Mouse (Mus musculus) liver, embryonic 14.5 days (tissue): ENCODE measurements around the gene Birc3. TPM values are rescaled to one million over a fixed set of nuclear protein-coding genes. Genes with fewer than 3 reads are reported as not detected.
"Not testable (repeated sequence)": the region's sequence is repeated elsewhere in the genome, so short reads cannot be mapped to it uniquely, and the experiment has no call there.

Experiments
- ATAC-seq: fragments of 200-750 bp; cut with Nextera tagmentation; 2 replicates; pipeline ENCODE4 v1.8.0; 2017; ENCODE audit warnings: moderate number of reproducible peaks, mild to moderate bottlenecking, moderate library complexity; ENCODE audit not compliant: insufficient read depth
- DNase-seq, 3 experiments: peaks; one replicate each; pipeline ENCODE4 v3.0.0-alpha.2; 2012 to 2013; ENCODE audit warnings: low read depth in 3 of 3, low spot score in 3 of 3
- H3K27ac ChIP-seq: fragments of 300-500 bp; sonication (generic); 2 replicates; pipeline ENCODE4 v1.5.1; 2014; ENCODE audit warnings: moderate library complexity, mild to moderate bottlenecking, control low read depth, inconsistent platforms
- H3K27me3 ChIP-seq: fragments of 300-500 bp; sonication (generic); 2 replicates; pipeline ENCODE4 v1.6.1; 2014; ENCODE audit warnings: mild to moderate bottlenecking, low read length, moderate library complexity; ENCODE audit not compliant: control insufficient read depth, insufficient read depth
- H3K36me3 ChIP-seq: fragments of 300-500 bp; sonication (generic); replicated peaks from 2 replicates; pipeline ENCODE4 v1.6.1; 2014; ENCODE audit warnings: low read depth; ENCODE audit not compliant: control insufficient read depth, insufficient read depth
- H3K4me1 ChIP-seq, 2 experiments: fragments of 200-500 bp in 1 of 2; fragments of 300-500 bp in 1 of 2; sonication (generic) in 1 of 2; replicated peaks; 2 replicates each; pipeline ENCODE4 v1.6.1; 2012 to 2014; ENCODE audit warnings: antibody characterized with exemption in 1 of 2, inconsistent platforms in 1 of 2, low read length in 1 of 2; ENCODE audit not compliant: control insufficient read depth in 2 of 2, insufficient read depth in 2 of 2
- H3K4me2 ChIP-seq: fragments of 300-500 bp; sonication (generic); 2 replicates; pipeline ENCODE4 v1.6.1; 2014; ENCODE audit warnings: low read depth, mild to moderate bottlenecking, control low read depth, moderate library complexity
- H3K4me3 ChIP-seq, 2 experiments: fragments of 200-500 bp in 1 of 2; fragments of 300-500 bp in 1 of 2; sonication (generic) in 1 of 2; 2 replicates each; pipeline ENCODE4 v1.5.1; 2012 to 2014; ENCODE audit warnings: low read depth in 2 of 2, low read length in 2 of 2, mild to moderate bottlenecking in 2 of 2, control low read depth in 1 of 2, inconsistent platforms in 1 of 2, moderate library complexity in 1 of 2; ENCODE audit not compliant: insufficient read depth in 1 of 2
- H3K9ac ChIP-seq: fragments of 300-500 bp; sonication (generic); replicated peaks from 2 replicates; pipeline ENCODE4 v1.6.1; 2014; ENCODE audit warnings: mild to moderate bottlenecking, control low read depth, moderate library complexity
- H3K9me3 ChIP-seq: fragments of 300-500 bp; sonication (generic); 2 replicates; pipeline ENCODE4 v1.6.1; 2016; ENCODE audit warnings: low read length, mixed read lengths; ENCODE audit not compliant: control insufficient read depth
- CTCF ChIP-seq: IDR thresholded peaks from 2 replicates; pipeline ENCODE4 v1.5.1; 2016; ENCODE audit warnings: antibody characterized with exemption, low read depth, control low read depth
- EP300 ChIP-seq: IDR thresholded peaks from 2 replicates; pipeline ENCODE4 v1.6.1; 2016; ENCODE audit warnings: antibody characterized with exemption, low read depth
- WGBS: fragments of 180-500 bp; shearing (Covaris S2); extraction: QIAGEN DNeasy Blood & Tissue Kit; methylation state at CpG from one replicate; pipeline ENCODE4 v1.1.7; 2014; ENCODE audit not compliant: insufficient replicate concordance; 5-methylcytosine and 5-hydroxymethylcytosine counted together
- polyA plus RNA-seq, 2 experiments: library from polyadenylated mRNA; depleted of rRNA in 1 of 2; stranded (reverse) in 1 of 2; unstranded in 1 of 2; fragments of >200 nt; fragmentation: Nextera tagmentation in 1 of 2; extraction: Ambion mirVana in 1 of 2; gene quantifications; 2 replicates each; pipeline versions ENCODE4 v1.2.1 to v1.2.3; 2012 to 2014

Birc3 gene
- polyA plus RNA-seq, 2 experiments: 4.7 TPM

DNA sequence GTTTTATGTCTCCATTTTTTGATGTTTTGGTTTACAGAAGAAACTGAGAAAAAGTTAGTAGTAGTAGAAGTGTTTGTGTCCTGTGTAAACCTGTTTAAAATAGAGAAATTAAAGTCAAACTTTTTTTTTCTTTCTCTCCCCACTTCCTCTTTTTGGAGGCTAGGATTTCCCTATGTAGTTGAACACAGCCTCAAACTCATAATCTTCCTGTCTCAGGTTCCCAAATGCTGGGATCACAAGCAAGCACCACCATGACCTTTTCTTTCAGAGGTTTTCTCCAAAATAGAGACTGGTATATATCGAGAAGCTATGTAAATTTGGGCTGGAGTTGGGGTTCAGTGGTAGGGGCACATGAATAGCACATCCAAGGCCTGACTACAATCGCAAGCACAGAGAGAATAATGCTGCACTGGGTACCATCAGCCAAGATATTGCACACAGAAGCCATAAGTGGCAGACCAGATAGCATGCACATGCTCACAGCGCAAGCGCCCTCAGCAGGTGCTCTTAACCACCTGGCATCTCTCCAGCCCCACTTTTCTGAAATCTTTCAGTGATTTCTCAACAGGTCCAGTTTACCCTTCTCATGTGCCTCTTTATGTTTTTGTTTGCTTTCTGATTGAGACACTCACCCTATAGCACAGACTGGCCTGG, 4.0 kb downstream of the Birc3 start:
- Histone ChIP-seq H3K36me3 (no peaks in the 10 kb centered on the region), H3K4me1 (peaks cover 0 to 15% of the 10 kb centered on the region in 2 experiments; a peak in 3 of 4 replicates), H3K27ac (no peak overlapping the region), H3K9me3 (no peaks in the 10 kb centered on the region), H3K9ac (no peak overlapping the region), H3K27me3 (no peaks in the 10 kb centered on the region), H3K4me3 (no peak overlapping the region), H3K4me2 (no peak overlapping the region)
- ATAC-seq (no peak), DNase-seq (no peak)
- no peak for TF ChIP-seq EP300
- no peak for TF ChIP-seq CTCF
- WGBS: 54% methylated on average over 4 of the region's 4 CpGs

DNA sequence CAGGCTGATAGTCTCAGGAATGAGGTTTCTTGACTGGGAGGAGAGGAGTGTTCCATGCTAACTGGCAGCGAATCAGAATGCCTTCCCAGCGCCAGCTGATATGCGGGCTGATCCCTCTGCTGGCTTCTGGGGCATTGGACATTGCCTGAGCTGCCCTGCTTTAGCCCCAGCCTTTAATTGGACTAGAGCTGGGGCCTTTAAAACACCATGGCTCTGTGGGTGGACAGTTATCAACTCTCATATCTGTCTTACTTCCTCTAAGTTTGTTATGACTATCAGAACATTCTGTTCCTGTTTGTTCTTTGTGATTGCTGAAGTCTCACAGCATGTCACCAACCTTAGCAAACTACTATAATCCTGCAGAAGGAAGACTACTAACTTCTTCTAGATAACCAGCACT, 5.0 kb downstream of the Birc3 start:
- no peak for DNase-seq
- no peak for ATAC-seq

DNA sequence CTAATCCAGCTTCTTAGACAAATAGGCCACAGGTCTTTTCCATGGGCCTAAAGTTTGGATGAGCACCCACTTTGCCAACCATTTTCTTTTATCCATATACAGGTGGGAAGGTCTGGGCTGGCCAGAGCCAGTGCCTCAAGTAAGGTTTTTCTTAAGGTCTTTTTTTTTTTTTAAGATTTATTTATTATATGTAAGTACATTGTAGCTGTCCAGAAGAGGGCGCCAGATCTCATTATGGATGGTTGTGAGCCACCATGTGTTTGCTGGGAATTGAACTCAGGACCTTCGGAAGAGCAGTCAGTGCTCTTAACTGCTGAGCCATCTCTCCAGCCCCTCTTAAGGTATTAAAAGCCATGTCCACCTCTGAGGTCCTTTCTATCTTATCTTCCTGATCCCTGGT, 6.0 kb downstream of the Birc3 start:
- 74% methylated on average over 2 of the region's 2 CpGs for WGBS
- H3K9me3 ChIP-seq: not testable (repeated sequence)

More for the DNA sequence above, 5.0 kb downstream of the Birc3 start:
- no peaks in the 10 kb centered on the region for H3K9me3 ChIP-seq
- TF ChIP-seq CTCF (no peak), EP300 (no peak)
- H3K36me3 ChIP-seq: no peaks in the 10 kb centered on the region
- H3K27me3 ChIP-seq: no peaks in the 10 kb centered on the region
- H3K9ac ChIP-seq: no peak overlapping the region
- no peak overlapping the region for H3K27ac ChIP-seq
- 60% methylated on average over 3 of the region's 3 CpGs for WGBS
- peaks cover 0 to 11% of the 10 kb centered on the region in 2 experiments; a peak in 3 of 4 replicates for H3K4me1 ChIP-seq
- no peak overlapping the region for H3K4me3 ChIP-seq
- H3K4me2 ChIP-seq: no peak overlapping the region

DNA sequence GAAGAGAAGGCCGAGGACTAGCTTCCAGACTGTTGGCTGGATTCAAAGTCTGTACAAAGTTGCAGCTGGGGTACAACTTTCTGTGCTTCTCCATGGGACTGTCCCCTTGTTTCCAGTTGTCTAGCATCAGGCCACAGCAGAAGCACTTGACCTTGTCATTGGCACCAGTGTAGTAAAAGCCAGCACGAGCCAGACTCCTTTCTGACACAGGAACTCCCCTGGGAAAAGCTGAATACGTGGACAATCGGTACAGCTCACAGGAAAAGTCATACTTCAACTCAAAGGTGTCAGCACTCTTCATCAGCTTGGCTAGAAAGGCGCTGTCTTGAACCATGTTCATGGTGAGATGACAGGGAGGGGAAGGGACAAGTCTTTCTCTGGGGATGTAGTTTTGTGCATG, 12.0 kb downstream of the Birc3 start:
- no peaks in the 10 kb centered on the region for H3K9me3 ChIP-seq
- DNase-seq: no peak
- ATAC-seq: no peak
- no peaks in the 10 kb centered on the region for H3K4me1 ChIP-seq
- 77% methylated on average over 5 of the region's 5 CpGs for WGBS
- no peaks in the 10 kb centered on the region for H3K36me3 ChIP-seq
- no peak overlapping the region for H3K4me2 ChIP-seq
- no peak overlapping the region for H3K27ac ChIP-seq
- no peaks in the 10 kb centered on the region for H3K27me3 ChIP-seq
- H3K9ac ChIP-seq: no peak overlapping the region
- H3K4me3 ChIP-seq: no peak overlapping the region
- TF ChIP-seq EP300 (no peak), CTCF (no peak)

More for the DNA sequence above, 6.0 kb downstream of the Birc3 start:
- H3K36me3 ChIP-seq, H3K4me2 ChIP-seq, H3K4me3 ChIP-seq, H3K9ac ChIP-seq, H3K4me1 ChIP-seq, H3K27me3 ChIP-seq, DNase-seq, H3K27ac ChIP-seq, ATAC-seq: not testable (repeated sequence)

DNA sequence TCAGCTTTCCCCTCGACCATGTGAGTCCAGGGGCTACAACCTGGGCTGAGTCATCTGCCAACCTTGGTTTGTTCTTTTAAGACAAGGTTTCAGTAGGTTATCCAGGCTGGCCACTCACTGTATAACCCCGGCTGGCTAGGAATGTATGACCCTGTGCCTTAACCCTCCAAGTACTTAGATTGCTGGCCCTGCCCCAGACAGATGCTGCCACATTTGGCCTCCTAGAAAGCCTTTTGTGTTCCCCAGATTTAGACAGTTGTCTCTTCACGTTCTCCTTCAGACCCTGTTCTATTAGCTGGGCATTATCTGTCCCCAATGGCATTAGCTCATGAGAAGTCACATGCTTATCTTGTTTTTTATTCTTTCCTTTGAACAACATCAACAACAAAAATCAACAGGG, 17.1 kb downstream of the Birc3 start:
- Histone ChIP-seq H3K4me3 (no peak overlapping the region), H3K9ac (no peak overlapping the region), H3K27ac (no peak overlapping the region), H3K4me1 (no peaks in the 10 kb centered on the region), H3K27me3 (no peaks in the 10 kb centered on the region), H3K36me3 (no peaks in the 10 kb centered on the region), H3K4me2 (no peak overlapping the region), H3K9me3 (no peaks in the 10 kb centered on the region)
- DNase-seq: no peak
- WGBS: 47% methylated on average over 3 of the region's 3 CpGs
- TF ChIP-seq EP300: no peak
- no peak for TF ChIP-seq CTCF
- ATAC-seq: no peak
